Mouse (Mus musculus): ENCODE measurements around the gene Cldn34c1. TPM values are rescaled to one million over a fixed set of nuclear protein-coding genes. Genes with fewer than 3 reads are reported as not detected.
"Not testable (repeated sequence)": the region's sequence is repeated elsewhere in the genome, so short reads cannot be mapped to it uniquely, and the experiment has no call there.

Cldn34c1 gene
- 12.8 and 15.4 TPM in 2 replicates for polyA plus RNA-seq (2014; fragmentation: Nextera tagmentation; extraction: Ambion mirVana)

DNA sequence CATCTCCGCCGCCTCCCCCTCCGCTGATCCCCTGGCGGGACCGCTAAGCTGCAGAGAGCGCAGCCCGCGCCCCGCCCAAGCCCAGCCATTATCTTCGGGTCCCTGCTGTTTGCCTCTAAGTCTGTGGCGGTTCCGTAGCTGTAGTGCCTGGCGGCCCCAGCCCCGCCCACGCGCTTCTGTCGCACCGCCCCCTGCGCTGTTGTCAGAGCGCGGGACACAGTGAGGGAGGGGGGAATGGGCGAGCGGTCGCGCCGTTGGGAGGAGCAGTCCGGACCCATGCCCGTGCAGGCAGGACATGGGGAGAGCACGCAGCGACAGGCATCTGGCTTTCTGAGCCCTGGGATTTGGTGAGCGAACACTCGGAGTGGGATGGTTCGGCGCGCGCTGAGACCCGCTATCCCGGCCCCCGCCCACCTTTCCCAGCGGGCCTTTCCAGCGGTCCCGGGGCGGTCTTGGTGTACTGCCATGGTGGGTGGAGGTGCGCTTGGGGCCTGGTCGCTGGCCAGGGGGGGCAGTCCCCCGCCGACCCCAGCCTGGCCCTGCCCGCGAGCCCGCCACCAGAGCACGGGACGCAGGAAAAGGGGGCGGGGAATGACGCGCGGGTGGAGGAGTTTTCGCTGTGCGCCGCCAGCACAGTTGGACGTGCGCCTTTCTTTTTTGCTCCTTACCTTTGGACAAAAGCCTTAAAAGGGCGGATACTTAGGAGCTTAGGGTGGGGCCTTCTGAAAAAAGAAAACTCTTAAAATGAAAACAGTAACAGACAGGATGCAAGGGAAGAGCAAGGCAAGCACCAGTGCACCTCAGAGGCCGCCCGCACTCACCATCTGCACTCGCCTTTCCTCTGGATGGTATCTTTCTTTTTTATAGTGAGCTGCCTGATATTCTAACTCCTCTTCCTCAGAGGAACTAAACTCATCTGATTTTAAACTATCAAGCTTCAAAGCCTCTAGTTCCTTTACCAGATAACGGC lies at the start of gene Cldn34c1:
Gene Cldn34c1 (plus strand): TSS at position 205 of the 970 bp plus-strand sequence.
- Histone ChIP-seq H3K4me1 (ENCODE audit: control insufficient read depth, insufficient read depth, low read length) (no peaks in the 10 kb centered on the region), H3K9me3 (replicated peaks; ENCODE audit: control insufficient read depth, low read length) (no peaks in the 10 kb centered on the region), H3K27ac (ENCODE audit: low read depth, low read length) (peak within 1 kb of the TSS; percentile 93), H3K4me3 (ENCODE audit: low read depth, low read length) (peak within 1 kb of the TSS; percentile 54), H3K4me2 (peak within 1 kb of the TSS; percentile 56), H3K36me3 (ENCODE audit: control insufficient read depth, insufficient read depth, low read length) (no peaks in the 10 kb centered on the region), H3K9ac (ENCODE audit: low read depth, low read length) (peak within 1 kb of the TSS; percentile 65), H3K27me3 (ENCODE audit: control insufficient read depth, insufficient read depth, low read length) (no peaks in the 10 kb centered on the region)
- 2% methylated on average over 64 of the region's 66 CpGs for WGBS (ENCODE audit: insufficient replicate concordance)
- peak; percentile 99 for ATAC-seq (replicated peaks; ENCODE audit: insufficient number of reproducible peaks, low FRiP score, low TSS enrichment)

DNA sequence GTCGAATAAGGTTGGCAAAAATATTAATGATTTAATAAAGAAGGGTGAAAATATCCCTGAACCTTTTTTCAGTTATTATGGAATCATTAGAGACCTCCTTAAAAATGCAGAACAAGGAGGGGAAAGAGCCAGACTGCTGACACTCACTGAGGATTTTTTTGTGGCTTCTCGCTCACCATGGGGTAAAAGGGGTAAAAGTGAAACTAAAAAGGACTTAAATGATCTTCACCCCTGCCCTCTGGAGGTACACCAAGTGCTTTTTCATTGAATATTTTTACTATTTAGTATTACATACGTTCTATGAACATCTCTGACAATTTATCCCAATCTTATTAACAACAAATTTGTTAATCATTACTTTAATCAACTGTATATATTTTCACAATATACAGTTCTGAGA lies 15.9 kb upstream of the Cldn34c1 start:
- no peaks in the 10 kb centered on the region for H3K27me3 ChIP-seq (ENCODE audit: control insufficient read depth, insufficient read depth, low read length)
- H3K9me3 ChIP-seq (replicated peaks; ENCODE audit: control insufficient read depth, low read length) = no peaks in the 10 kb centered on the region
- no peak overlapping the region for H3K27ac ChIP-seq (ENCODE audit: low read depth, low read length)
- WGBS (ENCODE audit: insufficient replicate concordance) = 74% methylated on average over 3 of the region's 3 CpGs
- no peak for ATAC-seq (replicated peaks; ENCODE audit: insufficient number of reproducible peaks, low FRiP score, low TSS enrichment)
- H3K4me1 ChIP-seq (ENCODE audit: control insufficient read depth, insufficient read depth, low read length) = no peaks in the 10 kb centered on the region
- no peak overlapping the region for H3K4me2 ChIP-seq
- no peak overlapping the region for H3K9ac ChIP-seq (ENCODE audit: low read depth, low read length)
- no peak overlapping the region for H3K4me3 ChIP-seq (ENCODE audit: low read depth, low read length)
- no peaks in the 10 kb centered on the region for H3K36me3 ChIP-seq (ENCODE audit: control insufficient read depth, insufficient read depth, low read length)

DNA sequence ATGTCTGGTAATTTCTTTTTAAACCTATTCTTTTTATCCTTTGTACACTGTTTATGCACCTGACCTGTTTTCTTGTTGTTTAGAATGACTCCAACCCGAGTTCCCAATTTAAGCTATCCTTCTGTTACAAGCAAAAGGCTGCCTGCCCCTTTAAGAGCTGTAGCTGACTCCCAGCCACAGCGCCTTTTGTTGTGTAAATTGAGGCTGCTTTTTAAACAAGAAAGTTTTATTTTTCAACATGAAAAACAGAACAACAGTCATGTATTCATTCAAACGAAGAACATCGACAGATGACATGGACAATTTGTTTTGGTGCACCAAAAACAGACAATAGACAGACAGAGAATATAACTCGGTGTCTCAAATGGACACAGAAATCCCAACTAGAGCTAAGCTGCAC lies 489 bp upstream of the Cldn34c1 start:
- Histone ChIP-seq H3K9ac (ENCODE audit: low read depth, low read length) (peak overlapping the region; percentile 65), H3K27ac (ENCODE audit: low read depth, low read length) (peak overlapping the region; percentile 93), H3K4me3 (ENCODE audit: low read depth, low read length) (peak overlapping the region; percentile 54), H3K4me2 (peak overlapping the region; percentile 56)
- not testable (repeated sequence) for H3K4me1 ChIP-seq (ENCODE audit: control insufficient read depth, insufficient read depth, low read length); H3K9me3 ChIP-seq (replicated peaks; ENCODE audit: control insufficient read depth, low read length); ATAC-seq (replicated peaks; ENCODE audit: insufficient number of reproducible peaks, low FRiP score, low TSS enrichment); H3K27me3 ChIP-seq (ENCODE audit: control insufficient read depth, insufficient read depth, low read length); H3K36me3 ChIP-seq (ENCODE audit: control insufficient read depth, insufficient read depth, low read length)
- 20% methylated on average over 5 of the region's 5 CpGs for WGBS (ENCODE audit: insufficient replicate concordance)

DNA sequence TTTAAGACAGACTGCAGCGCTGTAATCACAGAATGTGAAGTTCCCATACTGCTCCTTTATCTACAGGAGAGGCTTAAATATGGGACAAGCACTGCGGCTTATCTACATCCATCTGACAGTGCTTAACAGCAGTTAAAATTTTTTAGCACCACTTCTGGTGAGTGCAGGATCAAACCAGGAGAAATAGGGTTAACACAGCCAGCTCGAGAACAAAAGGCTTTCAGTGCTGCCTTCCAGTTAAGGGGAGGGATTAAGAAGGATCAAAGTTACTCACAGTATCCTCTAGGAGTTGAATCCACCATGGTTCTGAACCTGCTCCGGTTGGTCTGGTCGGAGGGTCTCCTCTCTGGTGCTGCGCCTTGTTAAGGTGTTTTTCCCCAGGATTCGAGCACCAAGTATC lies 1.4 kb downstream of the Cldn34c1 start:
- not testable (repeated sequence) for H3K9me3 ChIP-seq (replicated peaks; ENCODE audit: control insufficient read depth, low read length); ATAC-seq (replicated peaks; ENCODE audit: insufficient number of reproducible peaks, low FRiP score, low TSS enrichment); H3K27me3 ChIP-seq (ENCODE audit: control insufficient read depth, insufficient read depth, low read length); H3K4me1 ChIP-seq (ENCODE audit: control insufficient read depth, insufficient read depth, low read length); H3K36me3 ChIP-seq (ENCODE audit: control insufficient read depth, insufficient read depth, low read length); H3K27ac ChIP-seq (ENCODE audit: low read depth, low read length)
- Histone ChIP-seq H3K4me3 (ENCODE audit: low read depth, low read length) (peak overlapping the region; percentile 54), H3K9ac (ENCODE audit: low read depth, low read length) (peak overlapping the region; percentile 65), H3K4me2 (peak overlapping the region; percentile 56)
- 8% methylated on average over 7 of the region's 7 CpGs for WGBS (ENCODE audit: insufficient replicate concordance)

DNA sequence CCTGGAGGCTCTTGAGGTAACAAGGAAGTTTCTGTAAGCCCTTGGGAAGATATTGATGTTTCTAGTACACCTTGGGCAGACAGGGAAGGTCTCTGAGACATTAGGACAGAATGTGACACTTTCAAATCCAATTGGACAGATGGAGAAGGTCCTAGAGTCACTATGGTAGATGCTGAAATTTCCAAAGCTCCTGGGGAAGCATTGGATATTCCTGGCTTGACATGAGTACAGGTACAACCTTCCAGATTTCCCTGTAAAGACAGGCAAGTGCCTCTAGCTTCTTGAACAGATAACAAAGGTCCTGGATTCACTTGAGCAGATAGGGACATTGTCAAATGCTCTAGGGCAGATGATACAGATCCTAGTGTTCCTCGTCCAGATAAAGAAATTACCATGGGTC lies 119.1 kb downstream of the Cldn34c1 start, which contains the start of gene Srsx:
Gene Srsx (minus strand): TSS at position 101 of the 400 bp plus-strand sequence.
- H3K27ac ChIP-seq (ENCODE audit: low read depth, low read length); H3K9ac ChIP-seq (ENCODE audit: low read depth, low read length); ATAC-seq (replicated peaks; ENCODE audit: insufficient number of reproducible peaks, low FRiP score, low TSS enrichment); H3K9me3 ChIP-seq (replicated peaks; ENCODE audit: control insufficient read depth, low read length); H3K36me3 ChIP-seq (ENCODE audit: control insufficient read depth, insufficient read depth, low read length); H3K27me3 ChIP-seq (ENCODE audit: control insufficient read depth, insufficient read depth, low read length); H3K4me2 ChIP-seq; H3K4me3 ChIP-seq (ENCODE audit: low read depth, low read length); H3K4me1 ChIP-seq (ENCODE audit: control insufficient read depth, insufficient read depth, low read length): not testable (repeated sequence)
- WGBS (ENCODE audit: insufficient replicate concordance) = no CpG with 5 or more reads among the region's 1 CpGs

Other genes with a start within 250 kb of the Cldn34c1 start
- gene Gm17521, start 73.8 kb upstream of the Cldn34c1 start, polyA plus RNA-seq (2014; fragmentation: Nextera tagmentation; extraction: Ambion mirVana) = not detected in 2 replicates
- gene Srsx, start 119.0 kb downstream of the Cldn34c1 start, polyA plus RNA-seq (2014; fragmentation: Nextera tagmentation; extraction: Ambion mirVana) = not detected in 2 replicates
- not detected in 2 replicates for gene Gm17577, start 143.4 kb downstream of the Cldn34c1 start, polyA plus RNA-seq (2014; fragmentation: Nextera tagmentation; extraction: Ambion mirVana)

Data from heart, embryonic 11.5 days (tissue).